Mouse (Mus musculus): ENCODE data around the gene Ethe1. TPM values are rescaled to one million over a fixed set of nuclear protein-coding genes. Genes with fewer than 3 reads are reported as not detected.
"Not testable (repeated sequence)": the region's sequence is repeated elsewhere in the genome, so short reads cannot be mapped to it uniquely, and the experiment has no call there.

Ethe1 gene
- polyA plus RNA-seq, 1 experiment = 172 TPM

DNA sequence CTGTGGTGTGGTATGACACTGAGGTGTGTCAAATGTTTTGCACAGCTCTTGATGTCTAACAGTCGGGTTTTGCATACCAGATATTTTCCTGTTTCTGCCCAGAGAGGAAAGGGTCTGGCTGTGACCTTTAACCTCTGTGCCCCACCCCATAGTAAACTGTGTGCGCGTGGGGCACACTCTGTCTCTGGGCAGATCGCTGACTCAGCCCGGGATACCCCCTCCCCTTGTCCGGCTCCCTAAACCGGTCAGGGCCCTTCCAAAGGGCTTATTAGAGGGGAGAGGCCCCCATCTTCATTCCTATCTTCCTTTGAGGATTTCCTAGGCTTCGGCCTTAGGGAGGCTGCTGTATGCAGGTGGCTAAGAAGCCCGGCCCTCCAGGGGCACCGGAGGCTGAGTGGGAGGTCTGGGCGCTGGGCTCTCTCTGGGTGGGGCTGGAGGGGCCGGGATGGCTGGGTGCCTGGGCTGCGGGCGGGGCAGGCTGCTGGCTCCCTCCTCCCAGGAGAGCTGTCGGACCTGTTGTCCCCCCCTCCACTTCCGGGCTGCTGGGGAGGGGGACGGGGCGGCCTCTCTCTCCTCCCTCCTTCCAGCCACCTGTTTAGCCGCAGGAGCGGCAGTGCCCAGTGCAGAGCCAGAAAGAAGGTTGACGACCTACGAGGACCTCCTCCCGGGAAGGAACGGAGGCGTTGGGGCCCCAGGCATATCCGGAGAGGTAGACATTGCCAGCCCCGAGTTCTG lies 23.0 kb downstream of the Ethe1 start, which contains the start of gene Phldb3:
TSS of gene Phldb3 (plus strand) at position 620 of the 735 bp plus-strand sequence.
- no peak for TF ChIP-seq POLR2A (IDR thresholded peaks at IDR 0.05; ENCODE audit: low read depth, low read length)
- no peak for TF ChIP-seq CTCF (conservative IDR thresholded peaks at IDR 0.05; ENCODE audit: insufficient read depth, insufficient read length, low read depth, low read length)
- no peaks in the 10 kb centered on the region for H3K36me3 ChIP-seq (ENCODE audit: control insufficient read depth, insufficient read depth, low read length)
- H3K27ac ChIP-seq (ENCODE audit: insufficient read depth, low read depth, low read length) = peak within 1 kb of the TSS; percentile 53; the same call in 1 of the 2 replicates
- peak; percentile 67 for DNase-seq
- peak within 1 kb of the TSS; percentile 96 for H3K4me3 ChIP-seq (ENCODE audit: insufficient read depth, low read depth, low read length)
- peaks cover 4% of the 10 kb centered on the region; the same call in 1 of the 2 replicates for H3K4me1 ChIP-seq (ENCODE audit: control insufficient read depth, insufficient read depth, low read length)
- WGBS = 6% methylated on average over 27 of the region's 27 CpGs
- H3K27me3 ChIP-seq (replicated peaks; ENCODE audit: control insufficient read depth, insufficient read depth, low read length) = no peaks in the 10 kb centered on the region

DNA sequence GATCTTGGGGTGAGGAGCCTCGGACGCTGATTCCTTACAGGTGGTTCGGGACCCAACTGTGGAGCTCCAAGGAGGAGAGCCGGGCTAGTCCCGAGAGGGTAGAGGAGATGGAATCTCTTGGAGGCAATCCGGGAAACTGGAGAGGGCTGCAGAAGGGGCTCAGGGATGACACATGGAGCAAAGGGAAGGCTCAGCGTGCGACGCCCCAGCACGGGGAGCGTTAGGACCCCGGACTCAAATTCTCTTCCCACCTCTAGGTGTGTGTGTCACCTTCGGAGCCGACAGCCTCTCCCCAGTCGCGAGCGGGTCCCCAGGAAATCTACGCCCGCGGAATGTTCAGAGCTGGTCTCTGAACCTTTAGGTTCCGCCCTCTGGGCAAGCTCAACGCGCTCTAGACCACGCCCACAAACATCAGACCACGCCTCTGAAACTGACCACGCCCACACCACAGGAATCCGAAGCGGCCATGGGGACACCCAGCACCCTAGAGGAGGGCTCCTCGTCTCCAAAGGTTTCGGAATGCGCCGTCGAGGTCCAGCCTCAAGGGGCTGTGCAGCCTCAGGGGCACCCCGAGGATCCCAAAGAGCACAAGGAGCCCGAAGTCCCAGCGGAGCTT lies 23.6 kb downstream of the Ethe1 start:
- no peaks in the 10 kb centered on the region for H3K36me3 ChIP-seq (ENCODE audit: control insufficient read depth, insufficient read depth, low read length)
- no peak for TF ChIP-seq CTCF (conservative IDR thresholded peaks at IDR 0.05; ENCODE audit: insufficient read depth, insufficient read length, low read depth, low read length)
- peak; percentile 46 for TF ChIP-seq POLR2A (IDR thresholded peaks at IDR 0.05; ENCODE audit: low read depth, low read length)
- WGBS = under 1% methylated on average over 36 of the region's 36 CpGs
- H3K27ac ChIP-seq (ENCODE audit: insufficient read depth, low read depth, low read length) = peak overlapping the region; percentile 53; the same call in 1 of the 2 replicates
- H3K27me3 ChIP-seq (replicated peaks; ENCODE audit: control insufficient read depth, insufficient read depth, low read length) = no peaks in the 10 kb centered on the region
- peaks cover 4% of the 10 kb centered on the region; the same call in 1 of the 2 replicates for H3K4me1 ChIP-seq (ENCODE audit: control insufficient read depth, insufficient read depth, low read length)
- DNase-seq = peak; percentile 96
- H3K4me3 ChIP-seq (ENCODE audit: insufficient read depth, low read depth, low read length) = peak overlapping the region; percentile 96

DNA sequence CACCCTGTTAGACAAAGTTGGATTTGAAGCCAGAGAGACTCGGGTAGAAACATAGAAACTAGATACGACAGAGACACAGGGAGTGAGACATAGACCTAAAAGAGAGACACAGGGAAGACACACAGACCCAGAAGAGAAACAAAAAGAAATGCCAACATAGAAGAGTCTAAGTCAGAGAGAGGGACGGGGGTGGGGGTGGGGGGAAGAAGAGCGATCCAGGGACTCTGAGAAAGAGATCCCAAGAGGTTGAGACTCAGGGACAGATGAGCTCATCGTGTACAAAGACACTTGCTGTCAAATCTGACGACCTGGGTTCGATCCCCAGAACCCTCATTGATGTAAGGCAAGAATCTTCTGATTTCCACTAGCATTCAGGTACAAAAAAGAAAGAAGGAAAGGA lies 24.4 kb downstream of the Ethe1 start:
- 25% methylated on average over 7 of the region's 7 CpGs for WGBS

GRCm38 (mm10) chr7:24612308-24612910 lies 25.1 kb downstream of the Ethe1 start:
- WGBS = 49% methylated on average over 27 of the region's 27 CpGs
- no peak overlapping the region for H3K27ac ChIP-seq (ENCODE audit: insufficient read depth, low read depth, low read length)
- H3K36me3 ChIP-seq (ENCODE audit: control insufficient read depth, insufficient read depth, low read length) = no peaks in the 10 kb centered on the region
- H3K27me3 ChIP-seq (replicated peaks; ENCODE audit: control insufficient read depth, insufficient read depth, low read length) = no peaks in the 10 kb centered on the region
- H3K4me3 ChIP-seq (ENCODE audit: insufficient read depth, low read depth, low read length) = no peak overlapping the region
- DNase-seq = no peak
- H3K4me1 ChIP-seq (ENCODE audit: control insufficient read depth, insufficient read depth, low read length) = peaks cover 4% of the 10 kb centered on the region; the same call in 1 of the 2 replicates
- TF ChIP-seq POLR2A (IDR thresholded peaks at IDR 0.05; ENCODE audit: low read depth, low read length) (no peak), CTCF (conservative IDR thresholded peaks at IDR 0.05; ENCODE audit: insufficient read depth, insufficient read length, low read depth, low read length) (no peak)

More for the DNA sequence above, 24.4 kb downstream of the Ethe1 start:
- no peak for TF ChIP-seq CTCF (conservative IDR thresholded peaks at IDR 0.05; ENCODE audit: insufficient read depth, insufficient read length, low read depth, low read length)
- TF ChIP-seq POLR2A (IDR thresholded peaks at IDR 0.05; ENCODE audit: low read depth, low read length) = no peak
- H3K4me3 ChIP-seq (ENCODE audit: insufficient read depth, low read depth, low read length) = peak overlapping the region; percentile 96
- H3K27ac ChIP-seq (ENCODE audit: insufficient read depth, low read depth, low read length) = no peak overlapping the region
- no peaks in the 10 kb centered on the region for H3K36me3 ChIP-seq (ENCODE audit: control insufficient read depth, insufficient read depth, low read length)
- H3K27me3 ChIP-seq (replicated peaks; ENCODE audit: control insufficient read depth, insufficient read depth, low read length) = no peaks in the 10 kb centered on the region
- no peak for DNase-seq
- H3K4me1 ChIP-seq (ENCODE audit: control insufficient read depth, insufficient read depth, low read length) = peaks cover 4% of the 10 kb centered on the region; the same call in 1 of the 2 replicates

GRCm38 (mm10) chr7:24614816-24615215 lies 27.5 kb downstream of the Ethe1 start:
- H3K4me1 ChIP-seq (ENCODE audit: control insufficient read depth, insufficient read depth, low read length) = no peaks in the 10 kb centered on the region
- no peak overlapping the region for H3K4me3 ChIP-seq (ENCODE audit: insufficient read depth, low read depth, low read length)
- no peaks in the 10 kb centered on the region for H3K36me3 ChIP-seq (ENCODE audit: control insufficient read depth, insufficient read depth, low read length)
- H3K27me3 ChIP-seq (replicated peaks; ENCODE audit: control insufficient read depth, insufficient read depth, low read length) = no peaks in the 10 kb centered on the region
- no peak overlapping the region for H3K27ac ChIP-seq (ENCODE audit: insufficient read depth, low read depth, low read length)
- no peak for TF ChIP-seq POLR2A (IDR thresholded peaks at IDR 0.05; ENCODE audit: low read depth, low read length)
- TF ChIP-seq CTCF (conservative IDR thresholded peaks at IDR 0.05; ENCODE audit: insufficient read depth, insufficient read length, low read depth, low read length) = no peak
- DNase-seq = no peak
- 85% methylated on average over 13 of the region's 13 CpGs for WGBS

GRCm38 (mm10) chr7:24617763-24618162 lies 30.4 kb downstream of the Ethe1 start:
- no peaks in the 10 kb centered on the region for H3K36me3 ChIP-seq (ENCODE audit: control insufficient read depth, insufficient read depth, low read length)
- H3K27me3 ChIP-seq (replicated peaks; ENCODE audit: control insufficient read depth, insufficient read depth, low read length) = no peaks in the 10 kb centered on the region
- H3K4me1 ChIP-seq (ENCODE audit: control insufficient read depth, insufficient read depth, low read length) = no peaks in the 10 kb centered on the region
- no peak overlapping the region for H3K4me3 ChIP-seq (ENCODE audit: insufficient read depth, low read depth, low read length)
- DNase-seq = no peak
- WGBS = 80% methylated on average over 8 of the region's 8 CpGs
- TF ChIP-seq POLR2A (IDR thresholded peaks at IDR 0.05; ENCODE audit: low read depth, low read length) = no peak
- no peak for TF ChIP-seq CTCF (conservative IDR thresholded peaks at IDR 0.05; ENCODE audit: insufficient read depth, insufficient read length, low read depth, low read length)
- H3K27ac ChIP-seq (ENCODE audit: insufficient read depth, low read depth, low read length) = no peak overlapping the region

DNA sequence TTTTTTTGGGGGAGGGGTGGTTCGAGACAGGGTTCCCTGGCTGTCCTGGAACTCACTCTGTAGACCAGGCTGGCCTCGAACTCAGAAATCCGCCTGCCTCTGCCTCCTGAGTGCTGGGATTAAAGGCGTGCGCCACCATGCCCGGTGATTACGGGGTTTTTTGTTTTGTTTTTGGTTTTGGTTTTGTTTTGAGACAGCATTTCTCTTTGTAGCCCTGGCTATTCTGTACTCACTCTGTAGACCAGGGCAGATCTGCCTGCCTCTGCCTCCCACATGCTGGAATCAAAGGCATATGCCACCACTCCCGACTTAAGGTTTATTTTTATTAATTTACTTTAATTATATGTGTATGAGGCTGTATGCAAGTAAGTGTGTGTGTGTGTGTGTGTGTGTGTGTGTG lies 31.0 kb downstream of the Ethe1 start:
- not testable (repeated sequence) for H3K4me1 ChIP-seq (ENCODE audit: control insufficient read depth, insufficient read depth, low read length); H3K27ac ChIP-seq (ENCODE audit: insufficient read depth, low read depth, low read length); H3K36me3 ChIP-seq (ENCODE audit: control insufficient read depth, insufficient read depth, low read length); H3K27me3 ChIP-seq (replicated peaks; ENCODE audit: control insufficient read depth, insufficient read depth, low read length); DNase-seq; H3K4me3 ChIP-seq (ENCODE audit: insufficient read depth, low read depth, low read length)
- WGBS = 94% methylated on average over 8 of the region's 8 CpGs

Data from kidney, adult 2 months (tissue).